Mouse (Mus musculus) lung, postnatal 14 days (tissue): Measurements from ENCODE around the gene Skor1.

Experiments used
- DNase-seq: peaks from one replicate; pipeline ENCODE4 v3.0.0; 2021

Gene Skor1

DNA sequence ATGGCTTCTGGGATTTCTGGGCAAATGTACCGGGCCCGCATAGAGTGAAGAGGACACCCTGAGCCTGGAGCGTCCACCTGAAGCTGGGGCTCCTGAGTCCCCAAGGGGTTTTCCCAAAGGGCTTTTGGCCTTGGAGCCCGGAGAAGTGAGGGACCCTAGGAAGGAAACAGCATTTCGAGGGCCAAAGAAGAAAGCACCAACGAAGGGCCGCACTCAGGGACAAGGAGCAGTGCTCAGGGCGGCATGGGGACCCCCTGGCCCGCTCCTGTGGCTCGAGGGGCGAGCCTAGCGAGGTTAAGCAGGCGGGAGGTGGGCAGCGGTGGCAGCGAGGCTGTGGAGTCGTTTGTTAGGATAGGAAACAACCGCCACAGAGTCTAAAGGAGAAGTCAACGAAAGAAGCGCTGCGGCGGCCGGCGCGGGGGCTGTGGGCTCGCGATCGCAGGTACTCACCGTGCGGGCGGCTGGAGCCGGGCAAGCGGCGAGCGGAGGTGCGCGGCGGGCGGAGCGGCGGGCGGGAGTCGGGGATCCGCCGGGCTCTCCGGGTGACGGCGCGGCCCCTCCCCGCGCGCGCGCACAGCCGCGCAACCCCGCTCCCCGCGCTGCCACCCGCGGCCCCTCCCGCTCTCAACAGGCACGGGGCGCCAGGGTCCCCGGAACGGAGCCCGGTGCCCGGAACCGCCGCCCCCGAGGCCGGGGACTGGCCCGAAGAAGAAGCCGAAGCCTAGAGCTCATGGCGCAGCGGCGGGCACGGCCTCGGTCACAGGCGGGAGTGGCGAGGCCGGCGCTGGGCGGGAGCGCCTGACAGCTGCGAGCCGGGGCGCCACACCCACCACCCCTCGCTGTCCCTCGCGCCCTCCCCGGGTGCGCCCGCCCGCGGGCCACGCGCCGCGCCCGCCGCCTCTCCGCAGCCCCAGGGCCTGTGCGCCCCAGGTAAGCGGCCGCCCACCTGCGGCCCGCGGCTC, at the start of gene Skor1:
Skor1 (minus strand) TSS at position 552 of the 962 bp plus-strand sequence.
- DNase-seq, result no peak

DNA sequence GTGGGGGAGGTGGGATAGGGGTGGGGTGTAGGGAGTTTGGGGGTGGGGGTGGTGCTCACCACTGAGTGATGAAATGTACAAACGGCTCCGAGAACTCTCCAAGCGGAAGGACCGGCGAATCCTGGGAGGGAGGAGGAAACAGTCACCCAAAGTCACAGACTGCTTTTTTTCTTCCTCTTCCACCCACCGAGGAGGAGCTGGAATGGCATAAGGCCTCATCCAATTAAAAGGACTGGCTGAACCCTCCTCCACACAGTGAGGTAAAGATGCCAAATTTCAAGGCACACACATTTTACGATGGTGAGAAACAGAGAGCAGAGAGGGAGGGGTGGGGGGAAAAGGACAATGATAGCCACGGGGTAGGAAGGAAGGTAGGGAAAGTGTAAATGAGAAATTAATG, 48.5 kb upstream of the Skor1 start:
- no peak for DNase-seq

DNA sequence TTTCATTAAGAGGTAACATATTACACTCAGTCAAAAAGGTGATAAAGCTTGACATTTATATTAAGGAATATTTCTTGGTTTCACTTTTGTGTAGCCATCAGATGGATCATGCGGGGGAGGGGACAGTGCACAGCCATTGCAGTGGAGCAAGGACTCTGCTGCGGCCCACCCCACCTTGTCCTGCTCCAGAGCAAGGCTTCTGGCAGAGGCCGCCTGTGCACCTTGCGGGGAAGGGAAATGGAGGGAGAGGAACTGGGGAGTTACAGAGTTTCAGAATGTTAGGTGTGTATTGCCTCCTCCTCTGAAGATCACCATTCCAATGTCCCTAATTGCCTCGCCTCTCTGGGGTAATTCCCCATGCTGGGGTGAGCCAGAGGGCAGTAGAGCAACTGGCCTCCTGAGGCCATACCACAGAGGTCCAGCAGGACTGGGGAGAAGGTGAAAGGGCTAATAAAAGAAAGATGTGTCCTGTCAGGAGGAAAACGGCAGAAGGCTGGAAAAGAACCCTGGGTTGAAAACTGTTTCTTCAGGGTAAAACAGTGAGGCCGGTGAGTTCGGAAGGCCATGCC, 47.4 kb upstream of the Skor1 start:
- no peak for DNase-seq

DNA sequence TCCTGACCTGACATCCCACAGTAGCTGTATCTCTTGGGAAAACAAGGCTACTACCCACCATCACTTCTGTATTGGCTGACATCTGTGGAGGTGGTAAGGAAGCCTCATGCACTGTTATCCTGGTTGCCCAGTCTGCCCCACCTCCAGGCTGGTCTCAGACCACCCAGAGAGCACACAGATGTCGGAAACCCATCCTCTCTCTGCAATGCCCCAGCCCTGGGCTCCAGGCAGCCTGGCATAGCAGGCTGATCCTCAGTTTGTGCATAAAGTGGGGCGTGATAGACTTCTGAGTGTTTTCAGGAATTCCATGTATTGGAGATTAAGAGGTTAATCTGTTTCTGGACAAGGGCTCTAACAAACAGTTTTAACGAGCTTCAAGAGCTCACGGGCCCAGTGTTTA, 46.8 kb upstream of the Skor1 start:
- no peak for DNase-seq

DNA sequence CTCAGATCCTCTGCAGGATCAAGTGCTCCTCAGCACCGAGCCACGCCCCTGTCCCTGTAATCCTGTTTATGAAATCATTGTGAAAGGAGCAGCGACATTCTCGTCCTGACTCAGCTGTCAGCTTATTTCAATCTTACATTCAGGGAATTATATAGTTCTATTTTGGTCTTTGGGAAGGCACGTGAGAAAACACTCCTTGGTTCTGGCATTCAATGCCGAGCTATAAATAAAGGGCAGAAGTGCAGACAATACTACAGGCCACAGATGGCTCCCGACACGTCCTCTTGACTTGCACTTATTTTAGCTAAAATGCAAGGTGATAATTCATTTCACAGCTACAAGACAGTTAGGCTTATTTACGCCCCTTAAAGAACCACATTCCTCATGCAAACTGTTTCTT, 46.0 kb upstream of the Skor1 start:
- DNase-seq, result no peak

DNA sequence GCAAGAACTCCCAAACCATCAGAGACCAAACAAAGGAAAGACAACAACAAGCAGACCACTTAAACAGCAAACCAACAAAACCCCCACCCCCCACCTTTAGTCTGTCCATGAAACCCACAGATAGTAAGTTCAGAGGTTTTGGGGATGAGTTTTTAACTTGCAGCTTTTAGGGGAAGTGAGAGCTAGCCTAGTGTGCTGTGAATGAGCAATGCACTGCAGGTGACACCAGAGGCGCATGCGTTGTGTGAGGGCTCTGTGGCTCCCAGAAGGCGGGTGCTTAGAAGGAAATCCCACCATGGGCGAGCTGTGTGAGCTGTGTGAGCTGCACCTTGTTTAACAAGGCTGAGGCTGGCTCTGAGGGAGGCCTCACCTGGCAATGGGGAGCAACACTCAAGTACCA, 44.0 kb upstream of the Skor1 start:
- DNase-seq, result no peak

DNA sequence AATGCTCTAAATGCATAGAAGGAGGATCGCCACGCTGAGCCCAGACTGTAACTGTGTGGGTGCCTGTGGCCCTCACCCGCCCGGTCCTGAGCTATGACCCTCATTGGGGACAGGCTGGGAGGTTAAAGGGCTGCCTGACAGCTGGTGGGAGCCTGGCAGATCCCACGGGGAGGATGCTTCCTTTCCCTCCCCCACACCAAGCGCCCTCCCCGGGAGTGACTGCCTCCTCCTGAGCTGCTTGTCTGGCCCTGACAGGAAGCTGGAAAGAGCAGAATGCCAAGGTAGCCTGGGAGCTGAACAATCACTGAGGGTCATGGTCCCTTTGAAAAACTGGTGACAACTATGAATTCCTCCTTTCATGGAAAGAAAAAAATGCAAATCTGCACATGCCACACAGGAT, 38.5 kb upstream of the Skor1 start:
- DNase-seq, result peak; percentile 5

DNA sequence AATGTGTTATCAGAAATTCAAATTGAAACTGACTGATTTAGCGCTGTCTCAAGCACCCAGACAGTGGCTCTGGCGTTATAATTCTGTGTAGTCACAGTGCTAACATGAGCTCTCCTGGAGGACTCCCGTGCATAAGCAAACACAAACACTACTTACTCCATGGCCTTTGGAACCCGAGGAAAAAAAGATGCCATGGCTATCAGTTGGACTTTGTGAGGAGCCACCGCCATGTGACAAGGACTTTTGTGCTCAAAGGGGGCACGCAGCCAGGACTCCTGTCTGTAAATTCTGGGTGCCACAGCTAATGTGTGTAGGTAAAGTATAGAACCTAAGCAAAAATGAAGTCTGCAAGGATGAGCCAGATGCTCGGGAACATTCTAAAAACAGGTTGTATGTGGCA, 36.5 kb upstream of the Skor1 start:
- no peak for DNase-seq

DNA sequence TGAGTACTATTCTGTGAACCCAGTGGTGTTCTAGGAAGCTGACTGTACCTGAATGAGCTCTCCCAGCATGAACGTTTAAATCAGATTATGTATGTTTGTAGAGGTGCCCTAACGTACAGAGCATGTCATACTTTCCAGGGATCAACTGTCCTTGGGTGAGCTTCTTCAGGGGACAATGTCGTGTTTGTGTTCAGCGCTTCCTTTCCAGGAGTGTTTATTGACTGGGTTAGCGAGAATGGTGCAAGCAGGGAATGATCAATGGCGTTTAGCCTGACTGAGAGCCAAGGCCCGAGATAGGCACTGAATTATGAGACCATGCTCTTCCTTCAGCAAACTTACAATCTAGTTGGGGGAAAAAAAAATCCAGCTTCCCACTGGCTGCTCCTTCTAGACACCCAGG, 35.1 kb upstream of the Skor1 start:
- no peak for DNase-seq

DNA sequence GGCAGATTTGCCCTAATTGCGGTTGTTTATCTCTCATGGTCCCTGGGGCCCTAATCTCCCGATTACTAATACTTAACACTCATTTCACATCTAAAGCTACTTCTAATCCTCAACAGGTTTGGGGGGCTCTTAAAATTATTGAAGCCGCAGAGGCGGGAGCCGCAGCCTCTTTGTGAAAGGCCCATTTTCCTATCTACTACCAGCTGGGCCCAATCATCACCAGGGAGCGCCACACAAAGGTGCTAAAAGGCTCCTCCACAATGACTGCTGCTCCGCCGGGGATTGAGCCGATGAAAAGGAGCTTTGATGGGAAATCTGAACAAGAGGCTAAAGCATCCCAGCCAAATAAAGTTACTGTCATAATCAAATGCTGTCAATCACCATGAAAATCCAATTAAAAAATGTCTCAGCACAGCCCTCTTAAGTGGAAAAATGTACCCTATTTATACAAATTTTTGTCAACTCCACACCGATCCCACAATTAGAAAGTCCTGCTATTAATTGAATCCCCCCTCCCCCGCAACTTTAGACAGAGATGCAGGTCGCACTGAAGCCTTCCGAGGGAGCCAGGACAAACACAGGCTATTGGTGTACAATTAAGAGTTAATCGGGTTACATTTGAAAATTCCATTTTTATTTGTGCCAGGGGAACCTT, 33.7 kb upstream of the Skor1 start:
- no peak for DNase-seq

DNA sequence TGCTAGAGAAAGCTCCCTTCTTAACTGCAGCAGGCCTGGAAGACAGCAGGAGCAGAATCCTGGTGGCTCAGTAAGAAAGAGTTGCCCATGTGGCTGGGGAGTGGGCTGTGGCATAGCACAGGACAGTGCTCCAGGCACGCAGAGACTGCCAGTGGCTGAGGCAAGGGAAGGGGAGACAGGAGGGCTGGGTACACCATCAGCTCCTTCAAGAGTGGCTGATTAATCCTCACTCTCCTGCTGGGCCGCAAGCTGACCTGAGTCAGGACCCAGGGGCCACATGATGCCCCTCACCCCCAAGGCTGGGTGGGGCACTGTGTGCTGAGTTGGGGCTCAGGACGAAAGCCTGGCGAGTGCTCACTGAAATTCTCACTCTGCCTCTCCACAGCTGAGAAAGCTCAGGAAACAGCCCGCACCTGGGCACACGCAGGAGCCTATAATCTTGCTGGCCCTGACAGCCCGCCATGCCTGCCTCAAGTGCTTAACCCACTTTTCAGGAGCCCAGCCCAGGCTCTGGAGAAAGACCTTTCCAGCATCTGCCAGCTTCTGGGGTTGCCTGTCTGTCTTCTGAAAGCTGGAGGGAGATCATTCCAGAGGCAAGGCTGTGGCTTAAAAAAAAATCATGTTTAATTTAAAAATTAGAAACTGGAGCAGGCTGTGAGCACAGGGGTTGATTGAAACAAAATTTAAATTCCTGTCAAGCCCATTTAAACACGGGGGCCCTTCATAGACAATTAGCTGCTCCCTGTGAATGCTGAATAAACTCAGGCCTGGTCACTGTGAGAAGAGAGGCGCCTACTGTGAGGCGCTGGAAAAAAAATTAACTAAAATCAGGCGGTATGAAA, 32.8 kb upstream of the Skor1 start:
- DNase-seq, result no peak

DNA sequence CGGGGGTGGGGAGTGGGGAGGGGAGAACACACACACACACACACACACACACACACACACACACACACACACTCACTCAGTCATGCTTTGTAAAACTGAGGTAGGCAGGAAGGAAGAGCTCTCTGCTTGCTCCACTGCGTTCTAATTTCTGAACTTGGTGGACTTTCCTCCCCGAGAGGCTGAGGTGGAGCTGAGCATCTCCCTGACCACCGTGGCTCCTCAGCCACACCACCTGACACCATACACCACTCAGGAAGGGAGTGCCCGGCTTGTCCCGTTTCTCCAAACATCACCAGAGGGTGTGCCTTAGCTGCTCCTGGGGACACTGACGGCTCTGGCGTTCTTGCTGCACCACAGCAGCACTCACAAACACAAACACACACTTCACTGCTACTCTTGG, 29.5 kb upstream of the Skor1 start:
- no peak for DNase-seq

DNA sequence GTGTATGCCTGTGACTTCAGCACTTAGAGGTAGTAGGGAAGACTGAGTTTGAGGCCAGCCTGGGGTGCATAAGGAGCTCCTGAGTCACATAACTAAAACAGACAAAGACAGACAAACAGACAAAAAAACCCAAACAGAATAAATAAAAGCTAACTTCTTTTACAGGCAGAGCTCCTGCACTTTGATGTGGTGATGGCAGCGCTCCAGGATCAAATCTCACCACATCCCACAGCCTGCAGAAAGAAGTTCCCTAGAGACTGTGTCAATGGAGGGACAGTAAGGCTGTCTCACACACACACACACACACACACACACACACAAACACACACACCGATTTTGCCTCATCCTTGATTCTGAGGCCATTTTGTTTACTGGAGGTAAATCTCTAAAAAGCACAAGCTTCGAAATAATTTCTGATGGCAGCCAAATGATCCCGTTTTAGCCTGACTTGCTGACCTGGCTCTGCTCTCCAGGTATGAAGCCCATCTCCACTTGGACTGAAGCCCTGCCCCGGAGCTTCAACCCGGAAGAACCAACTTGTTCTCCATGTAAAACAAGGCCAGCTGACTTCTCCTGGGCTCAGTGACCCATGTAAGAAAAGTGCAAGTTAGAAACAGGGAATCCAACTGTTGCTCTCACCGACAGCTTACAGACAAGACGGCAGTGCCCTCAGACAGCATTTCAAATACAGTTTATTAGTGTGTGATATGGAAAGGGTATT, 25.4 kb upstream of the Skor1 start:
- no peak for DNase-seq

DNA sequence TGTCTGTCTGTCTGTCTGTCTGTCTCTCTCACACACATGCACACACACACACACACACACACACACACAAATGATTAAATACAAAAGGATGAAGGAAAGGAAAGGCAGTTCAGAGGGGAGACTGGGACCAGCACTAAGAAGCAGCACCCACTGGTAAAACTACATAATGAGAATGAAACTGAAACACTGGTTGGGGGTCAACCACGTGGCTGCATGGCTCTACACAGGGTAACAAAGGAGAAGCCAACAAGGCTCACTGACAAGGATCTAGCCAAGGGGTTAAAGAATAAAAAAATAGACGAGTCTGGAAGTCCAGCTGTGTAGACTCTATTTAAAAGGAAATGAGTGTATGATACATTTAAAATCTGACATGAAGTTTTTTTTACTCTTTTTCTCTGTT, 23.2 kb upstream of the Skor1 start:
- DNase-seq, result no peak

DNA sequence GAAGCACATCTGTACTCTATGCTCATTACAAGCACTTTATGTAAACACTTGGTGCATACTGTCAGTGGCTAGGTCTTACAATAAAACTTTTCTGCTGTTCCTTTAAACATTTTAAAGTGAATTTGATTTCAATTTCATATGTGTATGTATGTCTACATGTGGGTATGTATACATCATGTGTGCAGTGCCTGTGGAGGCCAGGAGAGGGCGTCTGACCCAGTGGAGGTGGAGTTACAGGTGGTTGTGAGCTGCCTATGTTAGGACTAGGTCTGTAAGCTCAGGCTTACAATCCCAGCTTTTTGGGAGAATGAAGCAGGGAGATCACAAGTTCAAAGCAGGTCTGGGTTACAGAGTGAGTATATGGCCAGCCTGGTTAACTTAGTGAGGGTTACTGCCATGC, 20.4 kb upstream of the Skor1 start:
- DNase-seq, result no peak

DNA sequence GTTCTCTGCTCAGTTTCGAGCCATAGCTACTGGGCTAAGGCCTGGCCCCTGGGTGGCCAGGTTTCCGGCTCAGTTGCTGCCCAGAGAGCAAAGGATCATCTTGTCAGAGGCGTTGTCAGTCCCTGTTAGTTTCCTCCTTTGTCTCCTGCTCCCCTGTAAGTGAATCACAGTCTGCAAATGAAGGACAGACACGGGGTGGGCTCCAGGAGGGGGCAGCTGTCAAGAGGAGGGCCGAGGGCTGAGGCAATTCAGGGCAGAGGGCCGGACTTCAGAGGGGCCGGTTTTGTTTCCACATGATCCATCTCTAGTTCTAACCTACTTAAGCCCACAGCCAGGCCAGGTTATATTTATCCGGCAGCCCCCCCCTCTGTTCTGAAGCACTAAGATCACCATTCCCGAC, 16.3 kb upstream of the Skor1 start:
- DNase-seq, result no peak

DNA sequence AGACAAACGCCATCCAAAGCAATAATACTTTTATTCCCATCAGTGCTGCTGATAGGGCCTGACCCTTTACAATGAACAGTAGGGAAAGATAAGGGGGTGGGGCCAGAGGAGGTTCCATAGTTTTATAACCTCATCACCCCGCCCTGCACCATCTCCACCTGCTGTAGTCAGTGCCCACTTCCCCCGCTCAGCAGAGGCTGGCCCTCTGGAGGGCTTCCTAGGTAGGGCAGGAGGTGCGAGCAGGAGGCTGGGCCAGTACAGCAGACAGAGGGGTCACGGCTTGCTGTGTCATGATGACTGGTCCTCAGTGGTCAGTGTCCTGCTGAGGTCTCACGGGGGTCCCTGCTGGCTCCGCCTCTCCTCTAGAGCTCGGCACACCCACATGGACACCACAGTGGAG, 15.0 kb upstream of the Skor1 start:
- DNase-seq, result no peak

DNA sequence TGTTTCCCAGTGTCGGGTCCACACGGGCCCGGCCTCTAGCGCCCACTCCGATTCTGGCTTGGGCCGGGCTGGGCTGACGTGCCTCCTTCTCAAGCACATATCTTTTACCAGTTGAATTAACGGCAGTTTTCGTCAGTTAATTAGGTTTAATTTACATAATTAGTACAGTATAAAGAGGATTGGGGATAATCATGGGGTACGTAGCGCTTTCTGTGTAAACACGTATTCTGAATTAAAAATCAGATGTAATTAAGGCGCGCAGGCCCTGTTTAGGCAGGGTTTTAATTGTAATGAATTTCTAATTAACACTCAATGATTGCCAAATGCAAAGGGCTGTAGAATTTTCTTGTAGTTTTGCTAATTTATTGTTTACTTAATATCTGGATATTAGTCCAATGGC, 3.2 kb upstream of the Skor1 start:
- no peak for DNase-seq

DNA sequence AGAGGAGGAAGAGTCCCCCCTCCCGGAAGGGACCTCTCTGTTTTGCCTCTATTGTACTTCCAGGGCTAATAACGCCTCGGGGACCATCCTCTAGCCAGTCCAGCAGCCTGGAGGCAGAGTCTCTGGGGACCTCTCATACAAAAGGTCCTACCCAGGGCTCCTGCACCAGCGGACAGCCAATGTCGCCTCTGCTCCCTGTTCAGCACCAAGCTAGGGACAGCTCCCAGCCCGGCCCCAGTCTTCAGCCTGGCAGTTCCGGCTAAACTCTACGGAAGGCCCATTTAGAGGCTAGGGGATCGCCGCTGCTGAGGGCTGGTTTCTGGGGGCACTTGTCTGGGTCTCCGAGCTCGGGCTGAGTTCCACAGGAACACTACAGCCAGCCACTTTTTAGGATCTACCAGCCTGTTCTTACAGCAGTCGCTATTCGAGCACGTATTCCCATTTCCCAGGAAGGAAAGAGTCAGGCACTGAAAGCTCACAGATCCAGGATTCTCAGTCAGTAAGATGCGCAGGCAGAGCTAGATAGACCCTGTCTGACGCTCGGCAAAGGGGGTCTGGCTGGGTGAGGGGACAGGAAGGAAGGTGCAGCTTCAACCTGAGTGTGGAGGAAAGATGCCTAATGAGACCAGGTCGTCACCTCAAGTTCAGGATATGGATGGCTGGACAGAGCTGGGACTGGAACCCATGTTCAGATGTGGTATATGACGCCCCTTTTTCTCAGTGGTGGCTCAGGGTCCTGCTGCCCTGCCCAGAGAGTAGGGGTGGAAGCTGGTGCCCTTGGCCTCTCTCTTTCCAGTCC, 2.5 kb upstream of the Skor1 start:
- peak; percentile 81 for DNase-seq

DNA sequence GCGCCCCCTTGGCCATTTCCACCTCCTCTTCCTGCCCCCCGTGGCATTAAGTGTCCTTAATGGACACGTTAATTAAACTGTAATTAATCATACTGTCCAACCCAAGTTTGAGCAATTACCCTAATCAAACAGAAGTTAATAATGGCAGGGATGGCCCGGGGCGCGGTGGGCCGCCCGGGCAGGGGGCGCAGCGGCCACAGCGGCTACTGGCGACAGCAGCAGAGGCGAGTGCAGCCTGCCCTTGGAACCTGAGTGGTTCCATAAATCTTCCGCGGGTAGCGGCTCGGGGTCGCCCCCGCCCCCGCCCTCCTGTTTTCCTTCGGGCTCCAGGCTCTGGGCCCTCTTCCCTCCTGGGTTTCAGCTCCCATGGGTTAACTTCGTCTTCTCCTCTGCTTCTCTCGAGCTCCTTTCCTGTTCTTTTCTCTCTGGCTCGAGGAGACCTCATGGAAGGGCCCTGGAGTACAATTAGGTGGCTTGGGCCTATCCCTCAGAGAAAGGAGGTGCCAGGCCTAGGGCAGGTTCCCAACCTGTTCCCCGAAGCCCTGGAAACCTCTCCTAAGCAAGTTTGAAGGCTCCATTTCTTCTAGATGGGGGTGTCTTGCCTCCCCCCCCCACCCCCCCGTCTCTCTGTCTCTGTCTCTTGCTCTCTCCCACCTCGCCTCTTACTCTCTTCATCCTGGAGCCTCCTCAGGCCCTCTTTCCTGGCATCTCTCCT, 1.5 kb upstream of the Skor1 start:
- DNase-seq, result no peak

DNA sequence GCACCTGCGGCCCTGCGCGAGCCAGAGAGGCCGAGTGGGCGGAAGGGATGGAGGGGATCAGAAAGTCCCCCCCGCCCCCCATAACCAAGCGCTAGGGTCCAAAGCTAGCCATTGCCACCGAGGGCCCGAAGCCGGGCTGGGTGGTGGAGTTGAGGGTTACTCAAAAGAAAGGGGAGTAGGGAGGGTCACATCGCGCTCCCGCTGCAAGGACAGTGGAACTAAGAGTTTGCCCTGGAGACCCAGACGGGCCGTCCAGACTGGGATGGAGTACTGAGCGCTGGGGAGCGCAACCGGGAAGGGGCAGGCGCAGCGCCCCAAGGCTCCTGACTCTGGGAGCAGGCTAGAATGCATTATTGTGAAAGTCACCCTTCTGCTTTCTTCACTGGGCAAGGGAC, 608 bp upstream of the Skor1 start:
- no peak for DNase-seq
